Mouse (Mus musculus): ENCODE measurements around the gene Pold2.

DNA sequence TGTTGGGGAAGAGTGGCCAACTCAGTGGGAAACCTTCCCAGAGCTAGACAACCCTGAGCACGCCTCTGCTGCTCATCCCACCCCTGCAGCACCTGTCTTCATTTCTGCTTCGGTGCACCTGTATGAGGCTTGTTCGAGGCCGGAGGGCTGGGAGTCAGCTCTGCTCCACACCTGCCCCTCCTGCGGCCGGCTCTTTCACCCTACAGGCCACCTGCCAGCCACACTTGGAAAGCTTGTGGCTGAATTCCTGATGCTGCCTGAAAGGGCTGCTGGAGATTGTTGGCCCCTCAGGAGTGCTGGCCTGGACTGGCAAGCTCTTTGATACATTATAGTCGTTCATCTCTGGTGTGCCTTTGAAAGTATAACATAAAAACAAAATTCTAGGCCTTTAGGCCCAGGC is 37.7 kb downstream of the Pold2 start:
- TF ChIP-seq POLR2A (IDR thresholded peaks at IDR 0.05; ENCODE audit: low read depth, low read length) (no peak), CTCF (IDR thresholded peaks at IDR 0.05; ENCODE audit: extremely low read depth, insufficient read length, insufficient replicate concordance, low read depth, low read length) (no peak)

Measured in small intestine, adult 2 months (tissue).